Mouse (Mus musculus) liver, embryonic 16.5 days (tissue): Measurements from ENCODE around the gene Adgrl2. TPM values are rescaled to one million over a fixed set of nuclear protein-coding genes. Genes with fewer than 3 reads are reported as not detected.

ENCODE experiments used
- ATAC-seq: fragments of 200-750 bp; cut with Nextera tagmentation; 2 replicates; pipeline ENCODE4 v1.8.0; 2017; ENCODE audit warnings: low read depth, mild to moderate bottlenecking, moderate number of reproducible peaks, moderate library complexity
- H3K27ac ChIP-seq: fragments of 300-500 bp; sonication (generic); 2 replicates; pipeline ENCODE4 v1.5.1; 2014; ENCODE audit warnings: mild to moderate bottlenecking, low read length
- H3K27me3 ChIP-seq: fragments of 300-500 bp; sonication (generic); 2 replicates; pipeline ENCODE4 v1.6.1; 2014; ENCODE audit warnings: low read depth, low read length, mixed read lengths; ENCODE audit not compliant: control insufficient read depth, insufficient read depth
- H3K36me3 ChIP-seq: fragments of 300-500 bp; sonication (generic); 2 replicates; pipeline ENCODE4 v1.6.1; 2014; ENCODE audit warnings: mild to moderate bottlenecking; ENCODE audit not compliant: control insufficient read depth, insufficient read depth
- H3K4me1 ChIP-seq: fragments of 300-500 bp; sonication (generic); 2 replicates; pipeline ENCODE4 v1.6.1; 2014; ENCODE audit warnings: low read depth, low read length, mixed read lengths; ENCODE audit not compliant: control insufficient read depth
- H3K4me2 ChIP-seq: fragments of 300-500 bp; sonication (generic); 2 replicates; pipeline ENCODE4 v1.6.1; 2014; ENCODE audit warnings: low read depth, low read length, mixed read lengths
- H3K4me3 ChIP-seq: fragments of 300-500 bp; sonication (generic); 2 replicates; pipeline ENCODE4 v1.5.1; 2014; ENCODE audit warnings: low read depth, mild to moderate bottlenecking, low read length
- H3K9ac ChIP-seq: fragments of 300-500 bp; sonication (generic); 2 replicates; pipeline ENCODE4 v1.6.1; 2014; ENCODE audit warnings: low read depth, low read length
- H3K9me3 ChIP-seq: fragments of 300-500 bp; sonication (generic); replicated peaks from 2 replicates; pipeline ENCODE4 v1.6.1; 2016; ENCODE audit warnings: low read length; ENCODE audit not compliant: control insufficient read depth
- WGBS: fragments of 180-500 bp; shearing (Covaris S2); extraction: QIAGEN DNeasy Blood & Tissue Kit; methylation state at CpG from one replicate; pipeline ENCODE4 v1.1.7; 2014; ENCODE audit not compliant: insufficient replicate concordance; 5-methylcytosine and 5-hydroxymethylcytosine counted together
- polyA plus RNA-seq: library from polyadenylated mRNA; unstranded; fragments of >200 nt; fragmentation: Nextera tagmentation; extraction: Ambion mirVana; gene quantifications from 2 replicates; pipeline ENCODE4 v1.2.1, GENCODE M21; 2015

Adgrl2 gene
- polyA plus RNA-seq, 1 experiment from 2014 or later, result 4.2 TPM

- Histone ChIP-seq H3K4me2 (no peak overlapping the region), H3K27me3 (no peaks in the 10 kb centered on the region), H3K27ac (no peak overlapping the region), H3K4me3 (no peak overlapping the region), H3K36me3 (no peaks in the 10 kb centered on the region), H3K9ac (no peak overlapping the region), H3K9me3 (no peaks in the 10 kb centered on the region), H3K4me1 (no peaks in the 10 kb centered on the region)
- 74% methylated on average over 7 of the region's 7 CpGs for WGBS
- no peak for ATAC-seq
Observed at GRCm38 (mm10) chr3:148866053-148866452, 124.3 kb downstream of the Adgrl2 start.

DNA sequence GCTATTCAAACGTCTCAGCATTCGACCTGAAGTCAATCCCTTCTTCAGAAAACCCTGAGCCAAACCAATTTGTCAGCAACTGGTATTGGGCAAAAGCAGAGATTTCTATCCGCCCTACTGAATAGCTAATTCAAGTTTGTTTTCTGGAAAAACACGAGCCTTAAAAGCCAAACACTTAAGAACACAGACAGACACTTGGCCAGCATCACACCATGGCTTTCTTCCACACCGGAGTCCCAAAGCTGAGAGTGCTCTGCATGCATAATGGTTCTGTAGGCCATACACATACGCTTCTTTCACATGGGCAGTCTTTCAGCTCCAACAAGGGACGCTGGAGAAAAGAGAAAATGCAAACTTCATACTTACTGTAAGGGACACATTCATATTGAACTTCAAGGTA lies 125.1 kb downstream of the Adgrl2 start:
- Histone ChIP-seq H3K27ac (no peak overlapping the region), H3K27me3 (no peaks in the 10 kb centered on the region), H3K4me1 (no peaks in the 10 kb centered on the region), H3K36me3 (no peaks in the 10 kb centered on the region), H3K4me3 (no peak overlapping the region), H3K9ac (no peak overlapping the region), H3K4me2 (no peak overlapping the region), H3K9me3 (no peaks in the 10 kb centered on the region)
- no peak for ATAC-seq
- 59% methylated on average over 7 of the region's 7 CpGs for WGBS

- Histone ChIP-seq H3K9me3 (no peaks in the 10 kb centered on the region), H3K4me2 (no peak overlapping the region), H3K27me3 (no peaks in the 10 kb centered on the region), H3K4me1 (no peaks in the 10 kb centered on the region), H3K36me3 (peaks cover 2% of the 10 kb centered on the region; the same call in 1 of the 2 replicates), H3K27ac (no peak overlapping the region), H3K4me3 (no peak overlapping the region), H3K9ac (no peak overlapping the region)
- no peak for ATAC-seq
- 70% methylated on average over 7 of the region's 7 CpGs for WGBS
Observed at GRCm38 (mm10) chr3:148861860-148862259, 128.5 kb downstream of the Adgrl2 start.

DNA sequence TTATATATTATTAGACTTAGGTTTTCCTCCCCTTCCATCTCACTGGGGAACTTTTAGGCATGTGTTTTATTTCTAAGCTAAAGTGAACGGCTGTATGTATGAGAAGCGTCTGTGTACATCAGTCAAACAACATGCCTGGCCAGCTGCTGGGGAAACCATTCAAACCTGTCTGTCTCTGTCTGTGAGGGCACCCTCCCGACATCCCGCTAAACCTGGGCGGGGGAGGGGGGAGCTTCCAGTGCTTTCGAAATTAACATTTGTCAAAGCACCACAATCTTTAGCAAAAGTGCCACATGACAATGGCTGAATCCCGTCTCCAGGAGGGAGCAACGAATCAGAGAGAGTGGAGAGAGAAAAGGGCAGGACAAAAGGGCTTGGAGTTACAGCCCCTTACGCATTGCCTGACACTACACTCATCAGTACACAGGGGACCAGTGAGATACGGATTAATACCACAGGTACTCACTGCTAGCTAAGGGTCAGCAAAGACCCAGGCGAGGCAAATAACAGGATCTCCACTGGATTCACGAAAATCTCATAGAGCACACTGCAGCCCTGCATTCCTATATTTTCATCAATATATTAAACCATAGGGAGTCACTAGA lies 135.9 kb downstream of the Adgrl2 start:
- Histone ChIP-seq H3K4me1 (no peaks in the 10 kb centered on the region), H3K9ac (no peak overlapping the region), H3K27me3 (no peaks in the 10 kb centered on the region), H3K4me3 (no peak overlapping the region), H3K4me2 (no peak overlapping the region), H3K36me3 (peaks cover 2% of the 10 kb centered on the region; the same call in 1 of the 2 replicates), H3K9me3 (no peaks in the 10 kb centered on the region), H3K27ac (no peak overlapping the region)
- 53% methylated on average over 12 of the region's 12 CpGs for WGBS
- no peak for ATAC-seq

DNA sequence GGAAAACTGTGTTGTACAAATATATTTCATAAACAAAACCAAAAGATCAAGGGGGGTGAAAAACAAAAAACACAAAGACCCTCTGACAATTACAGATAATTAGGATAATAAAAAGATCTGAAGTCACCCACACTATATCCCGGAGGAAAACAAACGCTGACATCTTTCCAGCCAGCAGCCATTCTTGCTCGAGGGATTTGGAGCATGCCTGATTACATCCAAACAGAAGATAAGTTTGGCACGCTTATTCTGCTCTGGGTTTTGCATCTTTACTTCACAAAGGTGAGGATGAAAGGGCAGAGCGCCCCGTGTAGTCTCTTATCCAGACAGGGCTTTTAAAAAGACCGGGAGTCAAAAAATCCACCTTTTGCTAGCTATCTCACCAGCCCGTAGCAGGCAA lies 137.0 kb downstream of the Adgrl2 start:
- H3K36me3 ChIP-seq, result no peaks in the 10 kb centered on the region
- H3K9me3 ChIP-seq, result no peaks in the 10 kb centered on the region
- no peak for ATAC-seq
- WGBS, result 59% methylated on average over 8 of the region's 8 CpGs
- no peaks in the 10 kb centered on the region for H3K4me1 ChIP-seq
- no peak overlapping the region for H3K9ac ChIP-seq
- no peak overlapping the region for H3K4me2 ChIP-seq
- H3K4me3 ChIP-seq, result no peak overlapping the region
- no peaks in the 10 kb centered on the region for H3K27me3 ChIP-seq
- no peak overlapping the region for H3K27ac ChIP-seq

- no peak for ATAC-seq
- WGBS, result 28% methylated on average over 12 of the region's 12 CpGs
- H3K4me1 ChIP-seq, result no peaks in the 10 kb centered on the region
- H3K27me3 ChIP-seq, result no peaks in the 10 kb centered on the region
- no peak overlapping the region for H3K4me3 ChIP-seq
- H3K9me3 ChIP-seq, result no peaks in the 10 kb centered on the region
- no peak overlapping the region for H3K27ac ChIP-seq
- no peaks in the 10 kb centered on the region for H3K36me3 ChIP-seq
- H3K9ac ChIP-seq, result no peak overlapping the region
- H3K4me2 ChIP-seq, result no peak overlapping the region
Observed at GRCm38 (mm10) chr3:148852556-148852955, 137.8 kb downstream of the Adgrl2 start.

DNA sequence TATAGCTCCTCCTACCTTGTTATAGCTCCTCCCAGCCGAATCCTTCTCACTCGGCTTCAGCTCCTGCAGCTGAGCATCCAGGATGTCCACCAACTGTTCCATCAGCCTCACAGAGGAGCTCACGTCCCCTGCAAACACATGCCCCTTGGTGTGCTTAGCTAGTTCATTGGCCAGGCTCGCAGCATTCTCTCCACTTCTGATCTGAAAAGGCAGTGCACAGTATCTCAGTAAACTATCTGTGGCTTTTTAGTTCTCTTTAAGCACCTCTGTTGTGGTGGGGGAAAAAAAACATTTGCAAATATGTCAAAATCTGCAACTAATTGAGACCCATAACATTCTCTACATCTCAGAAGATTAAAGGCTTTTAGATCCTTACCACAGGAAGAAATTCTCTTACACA lies 139.5 kb downstream of the Adgrl2 start:
- Histone ChIP-seq H3K4me2 (no peak overlapping the region), H3K36me3 (no peaks in the 10 kb centered on the region)
- 58% methylated on average over 4 of the region's 4 CpGs for WGBS

GRCm38 (mm10) chr3:148848366-148848765 lies 142.0 kb downstream of the Adgrl2 start:
- no peaks in the 10 kb centered on the region for H3K4me1 ChIP-seq
- WGBS, result 69% methylated on average over 2 of the region's 2 CpGs
- no peak overlapping the region for H3K4me3 ChIP-seq
- no peak overlapping the region for H3K9ac ChIP-seq
- no peak overlapping the region for H3K27ac ChIP-seq
- no peaks in the 10 kb centered on the region for H3K36me3 ChIP-seq
- no peaks in the 10 kb centered on the region for H3K9me3 ChIP-seq
- ATAC-seq, result no peak
- H3K27me3 ChIP-seq, result no peaks in the 10 kb centered on the region
- H3K4me2 ChIP-seq, result no peak overlapping the region

More for the DNA sequence above, 139.5 kb downstream of the Adgrl2 start:
- Histone ChIP-seq H3K27me3 (no peaks in the 10 kb centered on the region), H3K4me1 (no peaks in the 10 kb centered on the region), H3K9me3 (no peaks in the 10 kb centered on the region), H3K9ac (no peak overlapping the region), H3K4me3 (no peak overlapping the region), H3K27ac (no peak overlapping the region)
- no peak for ATAC-seq

DNA sequence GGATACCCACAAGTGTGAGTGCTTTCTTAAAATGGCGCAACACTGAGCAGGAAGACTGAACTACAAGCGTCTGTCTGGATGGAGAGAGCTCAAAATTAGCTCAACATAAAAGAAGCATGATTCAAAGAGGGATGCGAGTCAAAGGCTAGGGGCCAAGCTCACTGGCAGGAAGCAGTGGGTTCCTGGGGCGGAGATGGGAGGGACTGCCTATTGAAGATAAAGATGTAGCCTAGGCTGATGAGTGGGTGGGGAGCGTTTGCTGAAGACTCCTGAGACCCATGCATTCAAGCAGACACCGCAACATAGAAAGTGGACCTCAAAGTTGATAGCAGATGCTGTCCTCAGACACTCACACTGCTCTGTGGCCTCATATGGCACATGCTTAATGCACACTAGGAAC lies 146.2 kb downstream of the Adgrl2 start:
- H3K36me3 ChIP-seq, result no peaks in the 10 kb centered on the region
- H3K4me2 ChIP-seq, result no peak overlapping the region
- no peak overlapping the region for H3K9ac ChIP-seq
- no peak overlapping the region for H3K4me3 ChIP-seq
- H3K4me1 ChIP-seq, result no peaks in the 10 kb centered on the region
- no peaks in the 10 kb centered on the region for H3K9me3 ChIP-seq
- 18% methylated on average over 6 of the region's 6 CpGs for WGBS
- H3K27me3 ChIP-seq, result no peaks in the 10 kb centered on the region
- no peak overlapping the region for H3K27ac ChIP-seq
- 0 out of 2 replicates have a peak, but pooled peaks have one; percentile 16 for ATAC-seq
